Mouse (Mus musculus) frontal cortex, postnatal 14 days (tissue): Measurements from ENCODE around the gene Lmbrd2.
"Not testable (repeated sequence)": the region's sequence is repeated elsewhere in the genome, so short reads cannot be mapped to it uniquely, and the experiment has no call there.

Experiments used
- DNase-seq, 2 experiments: peaks; one replicate each; pipeline ENCODE4 v3.0.0; 2022; ENCODE audit warnings: low spot score in 2 of 2

The Lmbrd2 gene

GRCm38 (mm10) chr15:9134891-9135507, 5.4 kb upstream of the Lmbrd2 start:
- no peak for DNase-seq

DNA sequence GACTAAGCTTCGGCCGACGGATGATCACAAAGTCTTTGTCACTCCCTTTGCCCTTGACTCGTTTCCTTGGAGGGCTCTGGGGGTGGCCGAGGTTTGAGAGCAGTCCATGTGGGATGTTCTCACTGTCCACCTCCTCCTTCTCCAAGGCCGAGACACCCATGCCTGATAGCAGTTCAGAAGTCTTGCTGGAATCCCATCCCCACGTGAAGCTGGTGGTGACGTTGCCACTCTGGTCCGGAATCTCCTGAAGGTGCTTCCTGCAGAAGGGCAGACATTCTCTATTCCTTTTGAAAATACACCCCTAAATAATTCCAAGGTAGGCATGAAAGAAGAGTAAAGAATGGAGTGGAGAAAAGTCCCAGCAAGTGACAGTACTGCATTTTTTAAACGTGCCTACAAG, 903 bp upstream of the Lmbrd2 start:
- DNase-seq: no peak

DNA sequence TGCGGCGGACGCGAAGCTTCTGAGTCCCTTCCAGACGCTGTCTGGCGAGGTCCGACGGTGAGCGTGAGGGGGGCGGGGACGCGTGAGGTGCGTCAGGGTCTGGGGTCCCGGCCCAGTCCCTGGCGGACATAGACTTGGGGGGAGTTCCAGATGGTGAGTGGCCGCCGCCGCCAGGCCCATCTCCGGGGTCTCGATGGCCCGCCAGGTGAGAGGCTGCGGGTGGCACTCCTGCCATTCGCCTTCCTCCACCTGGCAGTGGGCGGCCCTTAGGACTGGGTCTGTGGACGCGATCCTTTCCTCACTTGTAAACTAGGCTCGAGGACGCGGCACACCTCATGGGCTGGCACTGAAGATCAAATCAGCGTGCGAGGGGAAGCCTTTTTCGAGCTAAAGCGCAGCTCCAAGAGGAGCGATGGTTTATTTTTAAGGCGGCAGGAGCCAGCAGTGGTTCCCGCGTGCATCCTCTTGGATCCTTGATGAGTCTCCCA, 378 bp downstream of the Lmbrd2 start:
- DNase-seq: peak; percentile 33 to 34

- DNase-seq: no peak
Observed at GRCm38 (mm10) chr15:9155325-9155724, 15.0 kb downstream of the Lmbrd2 start, which contains the start of gene Skp2. Gene Skp2, minus strand, starts transcription at chr15:9155425.

DNA sequence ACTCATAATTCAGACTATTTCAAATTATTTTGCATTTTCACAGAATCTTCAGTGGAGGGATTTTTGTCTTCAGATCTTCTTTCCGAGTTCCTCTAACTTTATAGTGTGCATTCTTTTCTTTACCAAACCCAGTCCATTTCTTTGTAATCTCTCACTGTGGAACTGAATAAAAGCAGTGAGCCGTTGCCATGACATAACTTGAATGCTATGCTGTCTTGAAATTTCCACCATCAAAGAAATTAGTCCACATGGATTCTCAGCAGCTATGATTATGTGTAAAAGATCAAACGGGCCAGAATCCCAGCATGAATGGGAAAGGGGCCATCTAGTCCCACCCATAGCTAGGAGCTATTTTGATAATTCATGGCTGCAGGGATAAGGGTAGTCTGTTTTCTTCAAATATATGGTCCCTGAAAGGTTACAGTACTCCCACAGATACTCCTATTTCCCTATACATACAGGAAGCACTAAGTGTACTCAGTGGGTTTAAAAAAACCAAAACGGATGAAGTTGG, 22.3 kb downstream of the Lmbrd2 start:
- no peak for DNase-seq

DNA sequence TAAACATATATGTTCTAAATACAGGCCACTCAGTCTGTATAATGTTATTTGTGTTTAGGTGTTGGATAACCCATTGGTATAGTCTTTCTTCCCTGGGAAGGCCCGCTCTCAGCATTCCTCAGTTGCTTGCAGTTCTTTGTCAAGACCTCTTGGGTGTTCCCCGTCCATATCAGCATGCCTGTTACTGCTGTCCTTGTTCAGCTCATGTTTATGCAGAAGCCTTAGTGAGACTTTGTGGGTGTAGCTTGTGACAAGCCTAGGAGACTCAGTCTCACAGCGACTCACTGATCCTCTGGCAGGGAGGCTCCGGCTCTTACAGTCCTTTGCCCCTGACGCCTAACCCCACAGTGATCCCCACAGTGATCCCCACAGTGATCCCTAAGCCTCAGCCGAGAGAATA, 23.8 kb downstream of the Lmbrd2 start:
- DNase-seq: no peak

- no peak for DNase-seq
Observed at GRCm38 (mm10) chr15:9177038-9177437, 36.7 kb downstream of the Lmbrd2 start.

- no peak for DNase-seq
Observed at GRCm38 (mm10) chr15:9183995-9184394, 43.6 kb downstream of the Lmbrd2 start.

DNA sequence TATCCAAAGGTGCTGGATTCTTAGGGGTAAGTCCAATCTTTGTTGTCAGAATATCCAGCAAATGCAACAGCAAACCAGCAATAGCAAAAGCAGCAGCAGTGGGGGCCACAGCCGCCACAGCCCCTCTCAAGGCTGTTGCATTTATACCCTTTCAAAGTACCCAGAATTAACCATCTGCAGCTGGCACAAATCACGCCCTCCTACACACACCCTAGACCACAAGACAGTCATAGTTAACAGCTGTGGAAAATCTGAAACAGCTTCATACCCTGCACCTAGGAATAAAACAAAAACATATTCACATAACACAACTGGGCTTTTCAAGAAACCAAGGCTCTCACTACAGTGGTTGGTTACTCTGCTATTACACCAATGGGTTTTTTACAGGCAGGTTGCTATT, 49.4 kb downstream of the Lmbrd2 start:
- DNase-seq: no peak

DNA sequence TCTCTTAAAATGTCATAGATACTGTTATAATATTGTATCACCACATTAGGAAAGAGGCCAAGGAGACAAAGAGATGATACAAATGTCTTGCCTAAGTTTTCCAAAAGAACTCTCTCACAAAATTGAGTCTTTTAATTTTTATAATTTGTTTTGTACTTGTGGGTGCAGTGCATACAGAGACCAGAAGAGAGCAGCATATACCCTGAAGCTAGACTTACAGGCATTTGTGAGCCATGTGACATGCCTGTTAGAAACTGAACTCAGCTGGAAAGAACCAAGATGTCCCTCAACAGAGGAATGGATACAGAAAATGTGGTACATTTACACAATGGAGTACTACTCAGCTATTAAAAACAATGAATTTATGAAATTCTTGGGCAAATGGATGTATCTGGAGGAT, 52.3 kb downstream of the Lmbrd2 start:
- not testable (repeated sequence) for DNase-seq

- no peak for DNase-seq
Observed at GRCm38 (mm10) chr15:9198421-9198820, 58.1 kb downstream of the Lmbrd2 start.

- no peak for DNase-seq
Observed at GRCm38 (mm10) chr15:9211891-9212290, 71.5 kb downstream of the Lmbrd2 start.

DNA sequence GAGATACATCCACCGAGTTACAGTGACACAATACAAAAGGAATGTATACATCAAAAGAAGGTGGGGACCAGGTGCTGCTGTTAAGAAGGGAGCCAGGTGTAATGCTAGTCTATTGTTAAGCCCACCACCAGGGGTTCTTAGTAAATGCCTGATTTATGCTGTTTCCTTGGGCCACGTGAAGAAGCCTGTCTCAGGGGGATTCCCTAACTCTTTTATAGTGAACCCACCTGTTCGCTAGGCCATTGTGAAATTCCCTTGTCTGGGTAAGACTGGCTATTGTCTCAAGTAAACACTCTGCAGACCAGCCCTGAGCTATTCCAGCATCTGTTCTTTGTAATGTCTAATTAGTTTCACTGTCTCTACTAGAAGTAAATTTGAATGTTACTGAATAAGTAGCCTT, 72.7 kb downstream of the Lmbrd2 start:
- not testable (repeated sequence) for DNase-seq

- DNase-seq: not testable (repeated sequence)
Observed at GRCm38 (mm10) chr15:9213431-9213830, 73.1 kb downstream of the Lmbrd2 start.

DNA sequence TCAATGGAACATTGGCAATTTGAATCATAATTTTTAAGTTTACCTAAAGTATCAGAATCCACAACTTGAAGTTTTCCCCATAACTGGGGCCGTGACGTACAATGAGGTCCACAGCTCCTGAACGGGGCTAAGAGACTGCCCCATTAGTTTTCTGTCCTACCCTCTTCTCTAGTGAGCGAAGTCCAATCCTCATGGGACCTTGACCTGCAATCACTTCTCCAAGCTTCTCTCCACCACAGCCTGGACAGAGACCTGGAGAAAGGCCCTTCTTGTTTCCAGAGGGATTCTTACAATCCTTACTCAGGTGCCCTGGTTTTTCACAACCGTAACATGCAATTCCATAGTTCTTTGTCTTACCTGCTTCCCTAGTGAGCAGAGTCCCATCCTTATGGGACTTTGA, 76.1 kb downstream of the Lmbrd2 start:
- DNase-seq: no peak

GRCm38 (mm10) chr15:9230917-9231316, 90.6 kb downstream of the Lmbrd2 start:
- not testable (repeated sequence) for DNase-seq

GRCm38 (mm10) chr15:9246345-9246744, 106.0 kb downstream of the Lmbrd2 start:
- DNase-seq: no peak
